Comparison of ENCODE assay signal across 15 mouse cellular contexts in the genomic region with DNA sequence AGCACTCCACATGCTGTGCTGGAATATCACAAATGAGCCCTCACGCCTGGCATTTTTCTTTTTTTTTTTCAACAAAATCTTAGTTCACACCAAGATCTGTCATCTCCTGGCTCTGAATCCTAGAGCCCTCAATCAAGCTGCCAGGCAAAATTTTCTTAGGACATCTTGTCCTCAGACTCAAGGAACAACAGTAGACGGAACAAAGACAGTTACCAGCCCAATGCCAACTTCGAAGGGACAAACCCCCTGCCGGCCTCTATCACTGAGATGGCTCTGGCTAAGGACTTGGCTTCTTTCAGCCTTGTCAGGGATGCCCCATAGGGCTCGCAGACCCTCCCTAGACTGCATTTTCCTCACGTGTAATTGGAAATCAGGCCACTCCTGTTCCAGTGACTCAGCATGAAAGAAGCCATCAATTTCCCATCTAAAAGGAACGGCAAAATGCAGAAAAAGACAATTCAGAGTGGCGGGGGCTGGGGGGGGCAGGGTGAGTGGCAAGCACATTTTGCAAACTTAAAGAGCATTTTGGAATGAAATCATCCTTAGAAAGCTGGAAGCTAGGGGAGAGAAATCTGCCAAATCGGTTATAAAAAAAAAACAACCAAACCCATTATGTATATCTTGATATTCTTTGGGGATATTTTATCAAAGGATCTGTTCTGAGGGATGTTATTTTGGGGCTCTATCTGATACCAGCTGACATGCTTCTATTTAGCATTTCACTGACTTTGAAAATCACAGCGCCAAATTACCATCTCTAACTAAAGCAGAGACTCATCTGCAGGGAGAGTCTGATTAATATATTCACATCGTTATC.
A peak's percentile ranks its signal among the peaks of the same experiment; 100 is the strongest.
DNase-seq lines count a peak whose midpoint lies in the region; ATAC-seq and TF ChIP-seq lines count a peak whose summit lies in the region.
"Had no signal": no experiment of that assay in that cellular context is flagged by ENCODE, and none has a peak within 500 bp of the region (broad histone marks: within the 10 kb centered on the region; RNA-seq: fewer than 3 reads in every experiment).

No protein-coding gene starts in this region.

- peaks cover 24% of the 10 kb centered on the region for H3K4me1 ChIP-seq in forebrain, embryonic 13.5 days
- no peaks in the 10 kb centered on the region for H3K4me1 ChIP-seq in hindbrain, postnatal 0 days (ENCODE audit: insufficient read depth, low read length)
- H3K4me1 ChIP-seq in intestine, embryonic 15.5 days (replicated peaks), result peaks cover 13% of the 10 kb centered on the region

- DNase-seq in layer of hippocampus, adult 2 months (ENCODE audit: low spot score in 2 of 2), result peak in 1 of 2 experiments; percentile 50
- no peak for DNase-seq in layer of hippocampus, adult 9-10 months (ENCODE audit: low spot score)
- peak; percentile 27 for DNase-seq in NIH3T3 (ENCODE audit: low read depth)
- peak; percentile 32 for DNase-seq in hindbrain, postnatal 0 days (ENCODE audit: low spot score)
- no peak for DNase-seq in thymus, postnatal 14 days
- DNase-seq: adrenal gland, postnatal 36 days; B cell, adult 2 months; gastrocnemius, postnatal 14 days; lung, postnatal 10 days had no signal

- no peak for TF ChIP-seq CTCF in layer of hippocampus, adult 2 months (conservative IDR thresholded peaks at IDR 0.05)
- TF ChIP-seq CTCF in hindbrain, postnatal 0 days (IDR thresholded peaks at IDR 0.05; ENCODE audit: low read depth), result no peak

- peak; percentile 28; the same call in 1 of the 2 replicates for ATAC-seq in forebrain, embryonic 13.5 days
- no peak for ATAC-seq in hindbrain, postnatal 0 days
- ATAC-seq in intestine, embryonic 15.5 days, result no peak
- no peak for ATAC-seq in activated CD4-positive, CD25-positive, alpha-beta regulatory T cell, adult 4 months

- H3K9ac ChIP-seq in forebrain, embryonic 13.5 days, result no peak overlapping the region
- H3K9ac ChIP-seq in hindbrain, postnatal 0 days (replicated peaks; ENCODE audit: low read length), result no peak overlapping the region
- no peak overlapping the region for H3K9ac ChIP-seq in intestine, embryonic 15.5 days
- H3K9ac ChIP-seq: heart, embryonic 12.5 days; liver, embryonic 14.5 days; midbrain, embryonic 12.5 days had no signal

- H3K36me3 ChIP-seq in forebrain, embryonic 13.5 days (ENCODE audit: poor library complexity, severe bottlenecking), result no peaks in the 10 kb centered on the region
- no peaks in the 10 kb centered on the region for H3K36me3 ChIP-seq in hindbrain, postnatal 0 days (ENCODE audit: insufficient read depth, low read length)
- H3K36me3 ChIP-seq in intestine, embryonic 15.5 days, result no peaks in the 10 kb centered on the region
- H3K36me3 ChIP-seq: heart, embryonic 12.5 days; midbrain, embryonic 12.5 days had no signal

- H3K4me2 ChIP-seq in forebrain, embryonic 13.5 days, result no peak overlapping the region
- H3K4me2 ChIP-seq in hindbrain, postnatal 0 days (ENCODE audit: low read depth, low read length), result no peak overlapping the region
- H3K4me2 ChIP-seq in intestine, embryonic 15.5 days (replicated peaks), result no peak overlapping the region
- H3K4me2 ChIP-seq: heart, embryonic 12.5 days; midbrain, embryonic 12.5 days had no signal

- 34% methylated on average over 11 of the region's 11 CpGs for WGBS in forebrain, embryonic 13.5 days
- 29% methylated on average over 11 of the region's 11 CpGs for whole genome bisulfite sequencing in hindbrain, postnatal 0 days
- WGBS in intestine, embryonic 15.5 days, result 67% methylated on average over 11 of the region's 11 CpGs

- peak overlapping the region; percentile 77 for H3K27ac ChIP-seq in layer of hippocampus, adult 2 months
- H3K27ac ChIP-seq in forebrain, embryonic 13.5 days, result peak overlapping the region; percentile 75
- H3K27ac ChIP-seq in hindbrain, postnatal 0 days, result no peak overlapping the region
- no peak overlapping the region for H3K27ac ChIP-seq in intestine, embryonic 15.5 days
- H3K27ac ChIP-seq: liver, embryonic 14.5 days; midbrain, embryonic 12.5 days had no signal

- H3K9me3 ChIP-seq in forebrain, embryonic 13.5 days (replicated peaks), result no peaks in the 10 kb centered on the region
- no peaks in the 10 kb centered on the region for H3K9me3 ChIP-seq in hindbrain, postnatal 0 days (ENCODE audit: low read length)
- no peaks in the 10 kb centered on the region for H3K9me3 ChIP-seq in intestine, embryonic 15.5 days
- H3K9me3 ChIP-seq: heart, embryonic 12.5 days; midbrain, embryonic 12.5 days had no signal

- no peaks in the 10 kb centered on the region for H3K27me3 ChIP-seq in forebrain, embryonic 13.5 days
- peaks cover 4% of the 10 kb centered on the region; the same call in 1 of the 2 replicates for H3K27me3 ChIP-seq in hindbrain, postnatal 0 days (ENCODE audit: insufficient read depth, low read length)
- no peaks in the 10 kb centered on the region; the same call in 1 of the 2 replicates for H3K27me3 ChIP-seq in intestine, embryonic 15.5 days (replicated peaks)
- H3K27me3 ChIP-seq: heart, embryonic 12.5 days had no signal

- no peak overlapping the region for H3K4me3 ChIP-seq in layer of hippocampus, adult 2 months
- no peak overlapping the region for H3K4me3 ChIP-seq in forebrain, embryonic 13.5 days
- H3K4me3 ChIP-seq in hindbrain, postnatal 0 days (ENCODE audit: low read length), result no peak overlapping the region
- no peak overlapping the region for H3K4me3 ChIP-seq in intestine, embryonic 15.5 days (replicated peaks)
- H3K4me3 ChIP-seq: heart, embryonic 12.5 days; midbrain, embryonic 12.5 days had no signal

Comparison
In these comparisons a context has a peak if more than half of its experiments do, and no peak if none do; other contexts are left out.
1. DNase-seq: peak in NIH3T3 (single experiment) and hindbrain, postnatal 0 days (single experiment); none in layer of hippocampus, adult 9-10 months (single experiment) and thymus, postnatal 14 days (single experiment).
2. H3K27ac ChIP-seq: peak in layer of hippocampus, adult 2 months (single experiment) and forebrain, embryonic 13.5 days (single experiment); none in hindbrain, postnatal 0 days (single experiment) and intestine, embryonic 15.5 days (single experiment).